Mouse (Mus musculus): ENCODE results near the gene Exo1. TPM values are rescaled to one million over a fixed set of nuclear protein-coding genes. Genes with fewer than 3 reads are reported as not detected.

The Exo1 gene
- polyA plus RNA-seq, 1 experiment from 2014 or later, result 44.1 TPM

DNA sequence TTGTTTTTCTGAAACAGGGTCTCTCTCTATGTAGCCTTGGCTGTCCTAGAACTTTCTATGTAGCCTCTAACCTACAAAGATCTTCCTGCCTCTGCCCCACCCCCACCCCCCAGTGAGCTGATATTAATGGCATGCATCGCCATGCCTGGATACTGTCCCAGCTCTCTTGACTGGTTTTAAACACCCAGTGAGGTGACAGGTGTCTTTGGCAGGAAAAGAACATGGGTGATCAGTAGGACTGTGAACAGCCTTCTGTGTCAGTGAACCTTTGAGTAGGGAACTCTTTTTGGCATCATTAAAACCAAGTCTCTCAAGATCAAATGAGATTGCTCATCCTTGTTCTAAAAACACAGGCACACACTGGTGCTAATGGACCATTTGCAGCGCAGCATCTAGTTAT is 81.4 kb downstream of the Exo1 start:
- ATAC-seq (ENCODE audit: insufficient number of reproducible peaks, low FRiP score, low TSS enrichment, low read depth), result no peak
- 82% methylated on average over 2 of the region's 2 CpGs for WGBS
- Histone ChIP-seq H3K36me3 (no peaks in the 10 kb centered on the region), H3K9me3 (replicated peaks) (no peaks in the 10 kb centered on the region), H3K4me1 (no peaks in the 10 kb centered on the region), H3K27ac (replicated peaks) (no peak overlapping the region), H3K9ac (no peak overlapping the region), H3K4me3 (replicated peaks) (no peak overlapping the region), H3K27me3 (no peaks in the 10 kb centered on the region), H3K4me2 (replicated peaks) (no peak overlapping the region)

Other genes with a start within 250 kb of the Exo1 start
- gene Opn3, start 187.8 kb upstream of the Exo1 start, polyA plus RNA-seq (2015; fragmentation: Nextera tagmentation; extraction: Ambion mirVana), result 4.6 and 5.2 TPM in 2 replicates
- 1.6 and 1.9 TPM in 2 replicates for gene Chml, start 187.7 kb upstream of the Exo1 start, polyA plus RNA-seq (2015; fragmentation: Nextera tagmentation; extraction: Ambion mirVana)
- not detected in 2 replicates for gene Wdr64, start 182.0 kb upstream of the Exo1 start, polyA plus RNA-seq (2015; fragmentation: Nextera tagmentation; extraction: Ambion mirVana)
- 0.09 and 0.16 TPM in 2 replicates for gene Gm38100, start 39.7 kb downstream of the Exo1 start, polyA plus RNA-seq (2015; fragmentation: Nextera tagmentation; extraction: Ambion mirVana)
- 0.56 and 1.3 TPM in 2 replicates for gene Rbm8a2, start 98.5 kb downstream of the Exo1 start, polyA plus RNA-seq (2015; fragmentation: Nextera tagmentation; extraction: Ambion mirVana)